Mouse (Mus musculus) myocyte (in vitro differentiated cells): ENCODE results near the gene Mcpt2.

Experiments
- E2F4 ChIP-seq: IDR thresholded peaks from one replicate; pipeline ENCODE4 v1.6.1; 2011; ENCODE audit warnings: mild to moderate bottlenecking, control low read depth, moderate library complexity; ENCODE audit not compliant: insufficient read depth
- MAX ChIP-seq: IDR thresholded peaks from one replicate; pipeline ENCODE4 v1.6.1; 2011; ENCODE audit warnings: low read depth, mild to moderate bottlenecking, control low read depth
- MYOG ChIP-seq, 3 experiments: IDR thresholded peaks; one replicate each; pipeline ENCODE4 v1.6.1; 2011; ENCODE audit warnings: control low read depth in 2 of 3, low read depth in 2 of 3, mild to moderate bottlenecking in 2 of 3; ENCODE audit not compliant: insufficient read length in 2 of 3, control insufficient read depth in 1 of 3, insufficient read depth in 1 of 3
- POLR2A ChIP-seq: IDR thresholded peaks from one replicate; pipeline ENCODE4 v1.6.1; 2011; ENCODE audit warnings: low read depth, mild to moderate bottlenecking, control low read depth, moderate library complexity; ENCODE audit not compliant: insufficient read length
- POLR2AphosphoS2 ChIP-seq: IDR thresholded peaks from one replicate; pipeline ENCODE4 v1.6.1; 2011; ENCODE audit warnings: low read depth, control low read depth; ENCODE audit not compliant: insufficient read length
- SRF ChIP-seq: IDR thresholded peaks from one replicate; pipeline ENCODE4 v1.6.1; 2011; ENCODE audit warnings: low read depth; ENCODE audit not compliant: control insufficient read depth, insufficient read length
- TCF12 ChIP-seq: IDR thresholded peaks from one replicate; pipeline ENCODE4 v1.6.1; 2011; ENCODE audit warnings: mild to moderate bottlenecking, control low read depth; ENCODE audit not compliant: poor library complexity, insufficient read depth, severe bottlenecking
- TCF3 ChIP-seq: IDR thresholded peaks from one replicate; pipeline ENCODE4 v1.6.1; 2011; ENCODE audit warnings: low read depth, control low read depth; ENCODE audit not compliant: insufficient read length
- USF1 ChIP-seq: IDR thresholded peaks from one replicate; pipeline ENCODE4 v1.6.1; 2011; ENCODE audit warnings: low read depth, mild to moderate bottlenecking, control low read depth, moderate library complexity

DNA sequence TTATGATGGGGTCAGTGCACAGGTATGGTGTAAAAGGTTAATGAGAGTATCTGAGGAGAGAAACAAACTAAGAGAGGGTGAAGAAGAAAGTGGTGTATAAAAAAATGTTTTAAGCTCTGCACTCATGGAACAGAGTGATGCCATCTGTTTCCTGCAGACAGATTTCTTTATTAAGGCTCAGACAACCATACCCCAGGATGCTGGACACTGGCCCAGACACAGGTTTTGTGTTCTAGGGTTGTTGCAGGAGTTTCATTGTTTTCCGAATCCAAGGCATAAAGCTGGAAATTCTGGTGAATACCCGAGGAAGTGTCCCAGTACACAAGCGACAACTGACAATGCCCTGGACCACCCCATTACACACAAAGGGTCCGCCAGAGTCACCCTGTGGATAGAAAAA, 40.2 kb downstream of the Mcpt2 start:
- no peak for TF ChIP-seq POLR2A
- TF ChIP-seq USF1 = no peak
- no peak for TF ChIP-seq MYOG (IDR thresholded peaks at IDR 0.05; ENCODE audit: control insufficient read depth in 1 of 3, insufficient read depth in 1 of 3, insufficient read length in 2 of 3, low read depth in 2 of 3)
- TF ChIP-seq SRF = no peak
- no peak for TF ChIP-seq POLR2AphosphoS2
- no peak for TF ChIP-seq MAX
- TF ChIP-seq TCF12 = no peak
- no peak for TF ChIP-seq TCF3
- no peak for TF ChIP-seq E2F4
